Mouse (Mus musculus) heart, postnatal 4 days (tissue): ENCODE data around the gene Synrg. TPM values are rescaled to one million over a fixed set of nuclear protein-coding genes. Genes with fewer than 3 reads are reported as not detected.
A peak's percentile ranks its signal among the peaks of the same experiment; 100 is the strongest.

Source experiments
- DNase-seq: peaks from one replicate; pipeline ENCODE4 v3.0.0; 2021
- total RNA-seq, 2 experiments: library from RNA; stranded (reverse); gene quantifications; 2 replicates each; pipeline ENCODE4 v1.2.3; 2021

The Synrg gene
- total RNA-seq, 2 experiments from 2014 or later = 21.5 to 22.3 TPM

DNA sequence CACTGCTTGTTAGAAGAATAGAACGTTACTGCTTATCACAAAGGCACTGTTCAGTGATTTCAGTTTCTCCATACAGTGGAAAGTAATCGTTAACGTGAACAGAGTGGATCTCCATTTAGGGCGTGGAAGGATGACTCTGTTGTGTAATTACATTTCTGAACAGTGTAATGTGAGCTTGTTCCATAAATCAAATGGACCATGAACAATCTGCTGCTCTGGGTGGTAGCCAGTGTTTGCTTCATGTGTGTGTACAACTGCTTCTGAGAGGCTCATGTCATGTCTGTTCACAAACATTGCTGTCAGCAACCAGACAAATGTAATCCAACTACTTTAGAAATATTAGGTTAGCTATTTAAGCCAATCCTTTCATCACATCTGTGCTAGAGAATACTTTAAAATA lies 27.5 kb downstream of the Synrg start:
- DNase-seq = no peak

DNA sequence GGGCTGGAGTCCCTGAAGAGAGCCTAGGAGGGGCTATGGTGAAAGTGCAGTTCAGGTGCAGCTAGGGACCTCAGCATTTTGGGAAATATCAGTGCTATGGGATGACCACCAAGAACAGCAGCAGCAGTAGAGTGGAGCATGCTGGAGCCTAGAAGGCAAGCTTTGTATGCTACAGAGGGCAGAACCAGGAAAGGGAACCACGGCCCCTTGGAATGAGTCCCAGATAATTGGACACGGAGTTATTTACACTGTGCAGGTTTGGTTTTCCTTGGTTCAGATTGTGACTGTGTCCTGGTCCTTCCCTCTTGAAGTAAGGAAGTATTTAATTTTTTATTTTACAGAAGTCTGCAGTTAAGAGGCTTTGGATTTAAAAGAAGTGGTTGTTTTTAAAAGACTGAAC lies 29.2 kb downstream of the Synrg start:
- peak; percentile 21 for DNase-seq

DNA sequence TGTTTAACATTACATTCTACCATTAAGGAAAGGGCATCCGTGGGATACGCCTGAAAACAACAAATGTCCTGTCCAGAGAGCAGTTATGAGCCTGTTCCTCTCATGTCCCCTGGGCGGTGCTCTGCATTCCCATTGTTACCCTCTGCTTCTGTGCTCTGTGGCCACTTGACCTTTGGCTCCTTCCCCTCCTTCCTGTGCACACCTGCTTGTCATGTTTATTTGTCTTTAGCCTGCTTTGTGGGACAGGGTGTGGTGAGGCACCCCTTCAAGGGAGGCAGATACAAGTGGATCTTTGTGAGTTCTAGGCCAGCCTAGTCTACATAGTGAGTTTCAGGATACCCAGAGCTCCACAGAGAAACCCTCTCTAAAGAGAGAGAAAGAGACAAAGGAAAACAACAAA lies 30.3 kb downstream of the Synrg start:
- no peak for DNase-seq

DNA sequence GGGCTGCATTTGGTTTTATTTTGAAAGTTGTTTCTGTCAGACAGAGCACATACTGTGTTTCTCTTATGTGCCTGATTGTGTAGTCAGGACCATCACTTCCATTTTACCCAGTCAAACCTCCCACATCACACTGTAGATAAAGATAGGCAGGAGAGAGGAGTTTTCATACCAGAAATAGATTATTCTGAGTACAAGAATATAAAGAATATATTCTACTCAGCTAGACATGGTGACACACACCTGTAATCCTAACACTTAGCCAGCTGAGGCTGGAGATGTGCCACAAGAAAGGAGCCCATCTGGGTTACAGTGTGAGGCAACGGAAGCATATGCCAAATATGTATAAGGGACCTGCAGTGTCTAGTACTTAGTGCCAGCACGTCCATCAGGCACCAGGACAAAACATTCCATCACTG lies 31.3 kb downstream of the Synrg start:
- no peak for DNase-seq

DNA sequence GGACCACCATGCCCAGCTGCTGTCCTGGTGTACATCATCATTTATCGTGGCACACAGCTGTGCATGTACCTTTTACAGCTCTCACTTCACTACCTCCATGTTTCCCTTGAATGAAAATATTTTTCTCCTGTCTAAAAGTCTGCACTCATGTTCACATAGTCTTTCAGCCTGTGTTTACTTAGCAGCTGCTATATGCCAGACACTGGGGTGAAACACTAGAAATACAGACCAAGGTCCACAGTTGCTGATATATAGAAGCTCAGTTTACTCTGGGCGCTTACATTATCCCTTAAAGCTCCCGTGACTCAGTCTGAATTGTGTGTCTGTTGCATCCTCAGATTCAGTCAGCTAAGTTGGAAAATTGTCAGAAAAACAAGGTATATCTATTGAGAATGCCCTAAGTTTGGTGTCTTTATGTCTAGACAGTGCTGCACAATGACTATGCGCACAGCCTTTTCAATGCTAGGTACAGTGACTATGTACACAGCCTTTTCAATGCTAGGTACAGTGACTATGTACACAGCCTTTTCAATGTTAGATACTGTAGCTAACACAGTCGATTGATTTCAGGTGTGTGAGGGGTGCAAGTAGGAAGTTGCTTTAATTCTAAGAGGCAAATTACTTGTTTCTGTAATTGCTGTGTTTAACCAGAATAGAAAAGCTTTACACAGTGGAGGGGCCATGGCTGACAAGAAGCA lies 33.1 kb downstream of the Synrg start:
- DNase-seq = no peak

DNA sequence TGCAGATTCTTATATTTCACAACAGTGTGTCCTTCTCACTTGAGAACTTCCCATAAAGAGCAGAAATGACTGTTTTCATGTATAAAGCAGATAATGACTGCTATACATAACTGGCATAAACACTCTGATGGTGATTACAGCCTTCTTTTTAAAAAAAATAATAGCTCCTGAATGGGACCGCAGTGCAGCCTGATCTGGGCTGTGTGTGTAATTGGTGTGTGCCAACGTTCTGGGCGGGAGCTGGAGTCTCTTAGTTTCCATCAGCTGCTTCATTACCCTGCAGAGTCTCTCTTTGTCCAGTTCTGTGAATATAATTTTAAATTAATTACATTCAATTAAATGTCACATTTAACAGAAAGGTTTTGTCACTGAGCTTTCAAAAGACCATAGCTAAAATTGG lies 34.8 kb downstream of the Synrg start:
- DNase-seq = no peak

DNA sequence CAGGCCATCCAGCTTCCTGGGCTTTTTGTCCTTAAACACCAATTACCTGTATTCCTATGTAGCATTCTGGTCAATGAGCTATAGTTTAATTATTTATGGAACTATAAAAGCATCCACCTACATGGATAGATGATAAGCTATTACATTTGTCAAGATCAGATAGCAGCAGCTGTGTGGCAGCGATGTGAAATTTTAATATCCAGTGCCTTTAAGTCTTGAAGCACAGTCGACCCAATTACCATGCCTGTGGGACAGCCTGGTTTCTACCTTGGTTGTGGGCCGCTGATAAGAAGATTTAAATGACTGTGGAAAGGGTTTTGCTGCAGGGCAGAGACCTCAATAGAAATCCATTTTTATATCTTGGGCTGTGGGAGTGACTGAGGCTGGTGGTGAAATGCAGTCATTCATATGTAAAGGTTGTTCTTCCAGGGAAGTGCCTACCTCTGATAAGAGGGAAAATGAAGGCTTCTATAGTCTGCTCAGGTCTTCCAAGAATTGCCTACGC lies 35.2 kb downstream of the Synrg start:
- no peak for DNase-seq

DNA sequence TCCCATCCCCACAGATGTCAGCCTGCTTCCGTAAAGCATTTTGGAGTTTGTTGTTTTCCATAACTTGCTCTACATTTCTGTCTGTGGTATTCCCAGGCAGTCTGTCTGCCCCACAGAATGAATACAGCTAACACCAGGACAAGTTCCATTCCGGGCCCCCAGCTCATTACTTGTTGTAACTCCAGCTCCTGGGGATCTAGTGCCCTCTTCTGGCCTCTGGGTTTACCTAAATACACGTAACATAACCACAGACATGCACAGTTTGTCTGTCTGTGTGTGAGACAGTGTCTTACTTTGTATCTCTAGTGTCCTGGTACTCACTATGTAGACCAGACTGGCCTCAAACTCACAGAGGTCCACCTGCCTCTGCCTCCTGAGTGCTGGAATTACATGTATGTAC lies 37.0 kb downstream of the Synrg start:
- no peak for DNase-seq

DNA sequence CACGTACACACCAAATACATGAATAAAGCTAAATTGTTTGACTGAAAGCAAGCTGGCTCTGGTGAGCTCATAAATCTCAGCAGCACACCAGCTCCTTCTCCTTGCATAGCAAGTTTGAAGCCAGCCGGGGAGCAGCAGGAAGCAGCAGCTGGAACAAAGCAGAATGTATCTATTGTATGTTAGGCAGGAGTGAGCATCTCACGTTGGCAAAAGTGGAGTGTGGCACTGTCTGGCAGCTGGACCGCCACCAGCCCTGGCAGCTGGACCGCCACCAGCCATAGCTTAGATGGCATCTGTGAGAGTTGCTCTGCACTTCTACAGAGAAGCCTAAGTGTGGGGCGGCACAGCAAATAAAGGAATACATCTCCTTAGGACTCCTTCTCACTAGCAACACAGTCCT lies 39.8 kb downstream of the Synrg start:
- DNase-seq = no peak

DNA sequence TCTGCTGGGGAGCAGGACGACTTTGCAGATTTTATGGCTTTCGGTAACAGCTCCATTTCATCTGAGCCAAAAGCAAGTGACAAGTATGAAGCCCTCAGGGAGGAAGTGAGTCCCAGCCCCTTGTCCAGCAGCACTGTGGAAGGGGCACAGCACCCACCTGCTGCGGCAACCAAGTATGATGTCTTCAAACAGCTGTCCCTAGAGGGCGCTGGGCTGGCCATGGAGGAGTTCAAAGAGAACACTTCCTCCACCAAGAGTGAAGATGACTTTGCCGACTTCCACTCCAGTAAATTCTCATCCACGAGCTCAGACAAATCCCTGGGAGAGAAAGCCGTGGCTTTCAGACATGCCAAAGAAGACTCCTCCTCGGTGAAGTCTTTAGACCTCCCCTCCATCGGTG lies 44.8 kb downstream of the Synrg start:
- no peak for DNase-seq

DNA sequence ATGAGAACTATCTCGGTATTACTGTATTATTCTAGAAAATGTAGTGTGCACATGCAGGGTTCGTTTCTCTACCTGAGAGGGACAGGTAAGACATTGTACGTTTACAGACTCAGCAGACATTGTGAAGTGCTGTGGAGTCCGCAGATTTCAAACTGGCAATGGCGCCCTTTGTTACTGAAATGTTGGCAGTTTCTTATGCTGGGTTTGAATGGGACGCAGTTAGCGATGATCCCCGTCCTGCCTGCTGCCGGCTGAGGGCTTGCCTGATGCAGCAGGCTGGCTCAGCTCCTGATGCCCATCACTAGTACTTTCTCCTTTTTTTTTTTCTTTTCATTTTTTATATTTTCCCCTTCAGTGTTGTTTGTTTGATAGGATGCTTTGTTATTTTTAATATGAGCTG lies 46.2 kb downstream of the Synrg start:
- no peak for DNase-seq

DNA sequence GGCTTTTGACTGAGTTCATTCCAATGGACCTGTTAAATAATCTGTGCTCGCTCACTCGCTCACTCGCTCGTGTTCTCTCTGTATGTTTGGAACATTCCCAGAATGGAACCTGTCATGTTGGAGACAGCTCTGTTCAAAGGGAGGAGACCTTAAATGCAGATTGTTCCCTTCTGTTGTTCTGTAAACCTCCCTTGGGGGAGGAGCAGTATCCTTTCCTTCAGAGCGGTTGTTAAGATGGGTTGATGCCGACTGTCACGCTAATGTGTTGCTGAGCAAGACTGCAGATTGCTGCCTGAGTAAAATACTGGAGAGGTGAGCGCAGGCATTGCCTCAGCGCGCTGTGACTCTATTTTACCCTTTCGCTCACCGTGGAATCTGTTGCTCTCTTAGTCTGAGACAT lies 46.8 kb downstream of the Synrg start:
- no peak for DNase-seq

DNA sequence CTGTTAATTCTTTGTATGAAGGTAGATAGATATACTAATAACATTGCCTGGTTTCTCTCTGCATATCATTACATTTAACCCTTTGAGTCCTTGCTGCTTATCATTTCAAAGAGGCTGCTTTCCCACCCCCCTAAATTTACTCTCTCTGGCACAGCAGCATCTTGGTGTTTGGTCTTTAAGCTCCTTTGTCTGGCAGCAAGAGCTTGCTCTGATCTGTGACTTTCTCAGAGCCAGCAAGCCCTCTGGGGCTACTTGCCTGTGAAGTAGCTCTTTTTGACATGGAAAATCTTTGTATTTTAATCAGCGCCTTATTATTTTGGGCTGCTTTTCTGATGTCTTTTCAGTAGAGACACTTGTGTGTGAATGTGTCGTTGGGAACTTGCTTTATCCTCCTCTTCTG lies 47.3 kb downstream of the Synrg start:
- DNase-seq = no peak

DNA sequence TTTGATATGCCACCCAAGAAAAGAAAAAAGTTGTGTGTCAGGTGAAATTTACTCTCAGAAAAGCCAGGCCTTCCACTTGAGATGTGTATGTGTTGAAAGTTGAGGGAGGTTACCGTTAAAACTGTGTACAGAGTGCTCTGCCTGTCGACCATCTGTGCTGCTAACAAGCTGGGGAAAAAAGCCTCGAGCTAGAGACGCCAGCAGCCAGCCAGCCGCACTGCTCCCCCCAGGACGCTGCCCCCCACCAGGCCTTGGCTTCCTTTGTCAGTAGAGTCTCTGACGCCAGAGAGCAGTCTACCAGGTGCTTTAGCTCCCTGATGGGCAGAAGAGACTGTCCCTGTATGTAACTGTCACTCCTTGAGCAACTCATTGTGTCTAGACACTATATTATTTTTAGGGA lies 48.9 kb downstream of the Synrg start:
- DNase-seq = no peak

DNA sequence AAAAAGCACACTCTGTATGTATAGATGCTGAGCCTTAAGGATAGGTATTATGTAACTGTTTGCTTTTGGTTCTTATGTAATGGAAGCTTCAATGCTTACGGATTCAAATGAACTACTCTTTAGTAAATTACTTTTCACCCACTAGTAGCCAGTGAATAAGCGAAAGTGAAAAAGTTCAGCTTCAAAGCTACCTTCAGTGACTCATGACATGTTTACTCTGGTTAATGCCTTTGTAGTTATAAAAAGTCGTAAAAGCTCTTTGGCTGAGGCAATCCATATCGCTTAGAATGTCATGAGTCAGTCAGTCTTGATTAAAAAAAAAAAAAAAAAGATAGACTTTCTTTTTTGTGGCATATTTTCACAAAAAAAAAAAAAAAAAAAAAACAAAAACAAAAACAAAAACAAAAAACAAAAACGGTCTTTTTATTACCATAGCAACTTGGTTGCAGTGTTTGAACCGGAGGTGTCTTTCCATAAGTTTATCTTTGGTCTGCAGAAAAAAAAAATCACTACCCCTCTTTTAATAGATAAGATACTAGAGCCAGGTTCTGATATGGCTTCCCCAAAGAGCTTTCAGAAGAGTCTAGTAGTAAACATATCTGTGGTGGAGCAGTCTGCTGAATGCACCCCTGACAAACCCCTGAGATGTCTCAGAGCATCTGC lies 52.0 kb downstream of the Synrg start:
- no peak for DNase-seq

DNA sequence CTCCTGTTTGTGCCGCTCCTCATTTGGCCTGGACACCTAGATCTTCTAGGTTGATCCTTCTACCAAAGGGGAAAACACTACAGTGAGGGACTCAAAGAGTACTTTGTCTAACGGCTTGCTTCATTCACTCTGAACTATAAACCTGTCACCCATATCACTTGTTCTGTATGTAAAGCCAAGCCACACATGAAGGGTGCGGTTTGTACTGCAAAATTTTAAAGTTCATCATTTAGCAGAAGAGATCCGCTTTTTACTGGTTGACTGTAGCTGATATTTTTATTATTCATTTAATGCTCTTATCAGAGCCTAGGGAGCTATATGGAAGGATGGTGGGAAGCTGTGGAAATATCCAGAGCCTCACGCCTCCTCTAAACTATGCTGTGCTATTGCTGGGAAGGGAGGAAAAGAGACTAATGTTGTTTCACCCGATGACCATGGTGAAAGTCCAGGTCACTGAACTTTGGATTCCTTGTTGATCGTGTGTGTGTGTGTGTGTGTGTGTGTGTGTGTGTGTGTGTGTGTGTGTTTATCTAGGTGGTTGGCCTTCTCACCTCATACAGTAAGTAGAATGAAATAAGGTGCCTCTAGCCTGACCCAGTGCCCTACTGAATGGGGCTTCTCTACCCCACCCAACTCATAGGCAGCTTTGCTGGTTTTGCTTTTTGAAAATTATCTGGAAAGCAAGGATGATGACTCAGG lies 52.7 kb downstream of the Synrg start:
- DNase-seq = no peak

DNA sequence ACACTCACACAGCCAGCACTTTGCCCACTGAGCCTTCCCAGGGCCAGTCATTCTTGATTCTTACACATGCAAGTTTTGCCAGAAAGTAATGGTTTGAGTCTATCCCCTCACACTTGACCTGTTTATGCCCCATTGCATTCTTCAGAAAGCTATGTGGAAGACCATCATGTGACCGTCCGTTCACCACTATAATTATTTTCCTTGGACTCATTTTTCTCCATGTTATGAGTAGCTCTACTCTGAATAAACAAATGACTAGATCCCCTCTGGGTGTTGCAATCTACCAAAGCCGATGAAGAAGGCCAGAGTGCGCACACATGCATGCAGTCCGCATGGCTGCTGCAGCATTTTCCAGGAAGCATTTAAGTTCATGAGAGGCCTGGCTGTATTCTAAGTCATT lies 63.0 kb downstream of the Synrg start:
- DNase-seq = no peak

DNA sequence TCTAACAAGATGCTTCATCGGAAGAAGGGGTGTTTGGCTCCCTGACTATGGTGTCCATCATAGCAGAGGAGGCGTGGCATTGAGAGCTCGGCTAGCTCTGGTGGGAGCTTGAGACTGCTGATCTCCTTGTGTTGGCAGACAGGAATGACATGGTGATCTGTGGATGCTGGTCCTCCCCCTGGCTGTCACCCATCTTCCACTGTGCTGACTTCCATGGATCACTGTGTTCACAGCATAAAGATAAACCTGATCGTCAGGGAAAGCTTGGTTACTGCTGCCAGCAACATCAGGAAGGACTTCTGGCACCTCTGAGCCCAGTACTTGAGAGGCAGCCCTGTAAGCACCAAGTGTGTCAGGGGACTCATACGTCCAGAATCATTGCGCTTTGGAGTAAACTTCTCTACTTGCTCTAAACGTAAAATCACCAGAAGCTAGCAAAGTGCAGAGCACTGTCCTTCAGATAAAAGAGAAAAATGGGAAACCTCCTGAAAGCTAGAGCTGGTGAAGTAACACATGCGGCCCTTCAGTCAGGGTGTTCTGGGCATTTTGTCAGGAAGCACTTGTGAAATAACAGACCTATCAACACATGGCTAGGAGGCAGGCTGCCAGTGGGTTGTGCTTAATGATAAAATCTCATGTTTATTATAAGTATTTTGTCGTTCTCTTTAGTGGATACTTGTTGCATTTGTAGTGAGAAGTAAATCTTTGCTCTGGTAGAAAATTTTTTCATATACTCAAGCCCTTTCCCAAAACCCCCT lies 64.2 kb downstream of the Synrg start:
- DNase-seq = peak; percentile 82

DNA sequence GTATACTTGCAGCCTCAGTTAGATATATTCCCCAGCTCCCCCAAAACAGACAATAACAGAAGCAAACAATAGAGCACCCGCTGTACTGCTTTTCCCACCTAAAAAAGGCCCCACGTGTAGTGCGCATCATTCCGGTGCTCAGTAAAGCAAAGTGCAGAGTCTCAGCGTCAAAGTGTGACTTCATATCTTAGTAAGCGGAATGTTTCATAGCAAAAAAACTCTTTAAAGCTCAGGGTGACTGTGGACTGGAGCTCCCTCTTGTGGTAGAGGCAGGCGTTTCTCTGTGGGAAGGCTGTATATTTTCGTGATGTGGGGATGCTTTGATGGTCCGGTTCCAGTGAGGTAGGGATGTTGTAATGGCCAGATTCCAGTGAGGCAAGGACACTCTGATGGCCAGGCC lies 67.7 kb downstream of the Synrg start:
- peak; percentile 56 for DNase-seq

DNA sequence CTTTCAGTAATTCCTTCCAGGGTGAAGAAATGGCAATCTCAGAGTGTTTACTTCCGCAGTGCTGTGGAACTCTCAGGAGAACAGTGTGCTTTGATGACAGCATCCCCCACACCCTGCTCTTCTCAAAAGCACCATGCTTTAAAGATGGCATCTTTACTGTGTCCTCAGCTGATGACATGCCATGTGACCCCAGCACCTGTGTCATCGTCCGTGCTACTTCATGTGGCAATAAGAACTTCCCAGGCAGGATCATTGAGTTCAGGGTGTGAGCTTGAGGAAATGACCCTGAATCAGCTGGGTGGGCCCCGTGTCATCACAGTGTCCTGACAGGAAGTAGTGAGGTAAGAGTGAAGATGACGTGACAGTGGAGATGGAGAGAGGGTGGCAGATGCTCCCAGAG lies 68.3 kb downstream of the Synrg start:
- DNase-seq = no peak

DNA sequence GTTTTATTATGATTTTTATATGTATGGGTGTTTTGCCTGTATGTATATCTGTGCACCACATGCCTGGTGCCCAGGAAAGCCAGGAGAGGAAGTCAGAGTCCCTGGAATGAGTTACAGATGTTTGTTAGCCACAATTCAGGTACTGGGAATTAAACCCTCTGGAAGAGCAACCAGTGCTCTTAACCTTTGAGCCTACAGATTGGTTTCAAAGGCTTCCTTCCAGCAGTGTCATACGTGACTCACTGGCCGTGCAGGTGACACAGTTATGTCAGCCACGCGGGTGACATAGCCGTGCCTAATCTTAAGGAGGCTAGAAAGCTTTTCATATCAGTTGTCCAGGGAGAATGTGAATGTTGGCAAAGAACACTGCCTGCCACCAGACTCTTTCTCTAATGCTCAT lies 69.4 kb downstream of the Synrg start:
- no peak for DNase-seq

DNA sequence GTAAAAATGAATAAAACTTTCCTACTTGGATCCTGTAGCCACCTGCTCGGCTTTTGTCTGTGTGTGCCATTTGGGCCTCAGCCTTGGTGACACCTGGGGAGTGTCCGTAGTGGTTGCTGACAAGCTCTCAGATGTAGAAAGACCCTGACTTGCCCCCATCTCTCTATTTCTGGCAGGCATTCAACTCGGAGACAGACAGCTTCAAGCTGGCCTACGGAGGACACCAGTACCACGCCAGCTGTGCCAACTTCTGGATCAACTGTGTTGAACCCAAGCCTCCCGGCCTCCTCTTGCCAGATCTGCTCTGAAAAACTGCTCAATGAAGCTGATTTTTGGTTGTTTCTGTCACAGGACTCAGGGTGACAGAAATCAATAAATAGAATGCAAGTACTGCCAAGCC lies 76.4 kb downstream of the Synrg start:
- no peak for DNase-seq
